Mouse (Mus musculus): Measurements from ENCODE around the gene Plb1. TPM values are rescaled to one million over a fixed set of nuclear protein-coding genes. Genes with fewer than 3 reads are reported as not detected.

The Plb1 gene
- 1 to 10 TPM in 1 of 2 experiments, under 1 TPM in 1; 0.84 to 1.1 TPM for total RNA-seq (2021)
- long read RNA-seq, partial matches to known transcripts = 0 of 1 reads
- long read RNA-seq, other reads (novel, unspliced or antisense) = 1 of 1 reads

DNA sequence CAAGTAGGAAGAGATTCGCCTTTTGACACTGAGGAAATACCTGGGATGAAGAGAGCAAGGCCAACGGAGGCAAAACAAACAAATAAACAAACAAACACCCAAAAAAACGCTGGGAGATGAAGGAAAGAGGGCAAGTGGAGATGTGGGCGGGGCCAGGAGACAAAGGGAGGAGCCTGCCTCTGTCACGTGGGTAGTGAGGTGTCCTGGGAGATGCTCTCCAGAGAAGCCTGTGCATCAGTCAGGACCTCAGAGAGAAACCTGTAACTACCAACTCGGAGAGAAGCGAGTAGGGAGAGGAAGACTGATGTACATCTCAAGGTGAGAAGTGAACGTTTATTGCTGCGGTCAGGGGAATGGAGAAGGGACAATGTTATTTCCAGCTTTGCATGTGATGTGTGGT is at the start of gene Plb1:
Gene Plb1 (plus strand): TSS at position 235 of the 400 bp plus-strand sequence.
- no peak for DNase-seq (ENCODE audit: low spot score in 2 of 2)

DNA sequence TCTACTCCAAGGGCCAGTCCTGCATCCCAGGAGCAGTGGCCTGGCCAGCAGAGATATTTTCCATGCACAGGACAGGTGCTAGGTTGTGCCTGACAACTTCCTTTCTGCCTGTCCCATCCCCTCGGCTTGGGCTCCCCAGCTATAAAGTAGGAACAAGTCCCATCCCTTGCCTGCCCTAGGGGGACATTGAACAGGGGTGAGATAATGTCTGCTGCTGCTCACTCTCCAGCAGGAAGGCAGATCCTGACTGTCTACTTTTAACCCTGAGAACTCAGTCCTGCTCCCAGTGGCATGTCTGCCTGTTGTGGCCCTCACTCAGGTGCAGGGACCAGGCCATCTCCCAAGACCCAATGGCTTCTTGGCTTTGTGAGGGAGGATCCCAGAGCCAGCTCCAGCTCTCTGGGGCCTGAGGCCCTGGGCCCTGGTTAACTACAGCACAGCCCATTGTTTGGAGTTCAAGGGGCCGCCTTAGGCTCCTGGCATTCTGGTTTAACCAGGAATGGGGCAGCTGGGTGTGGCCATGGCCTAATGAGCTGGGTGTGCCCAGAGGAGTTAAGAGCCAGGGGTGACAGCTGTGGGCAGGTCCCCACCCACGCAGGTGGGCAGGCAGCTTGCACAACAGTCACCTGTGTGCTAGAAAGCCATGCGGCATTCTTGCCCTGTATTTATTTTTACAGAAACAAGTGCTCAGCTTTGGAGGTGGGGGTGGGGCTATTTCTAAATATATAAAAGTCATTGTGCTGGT is 49.5 kb upstream of the Plb1 start:
- DNase-seq (ENCODE audit: low spot score in 2 of 2) = no peak

DNA sequence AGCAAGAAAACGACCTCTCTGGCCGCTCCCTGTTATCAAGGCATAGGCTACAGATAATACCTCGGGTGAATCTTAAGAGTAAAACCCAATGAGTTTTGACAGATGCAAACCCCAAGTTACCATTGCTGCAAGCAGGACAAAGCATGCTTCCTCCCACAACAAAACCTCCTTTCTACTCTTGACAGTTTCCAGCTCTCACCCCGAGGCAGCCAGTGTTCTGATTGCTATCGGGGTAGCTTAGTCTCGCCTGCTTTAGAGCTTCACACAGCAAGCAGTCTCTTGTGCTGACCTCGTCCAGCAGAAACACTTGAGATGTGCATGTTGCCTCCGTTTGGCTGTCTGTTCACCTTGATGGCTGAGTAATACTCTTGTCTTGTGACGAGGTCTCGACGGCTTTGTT is 44.8 kb upstream of the Plb1 start:
- DNase-seq (ENCODE audit: low spot score in 2 of 2) = no peak

DNA sequence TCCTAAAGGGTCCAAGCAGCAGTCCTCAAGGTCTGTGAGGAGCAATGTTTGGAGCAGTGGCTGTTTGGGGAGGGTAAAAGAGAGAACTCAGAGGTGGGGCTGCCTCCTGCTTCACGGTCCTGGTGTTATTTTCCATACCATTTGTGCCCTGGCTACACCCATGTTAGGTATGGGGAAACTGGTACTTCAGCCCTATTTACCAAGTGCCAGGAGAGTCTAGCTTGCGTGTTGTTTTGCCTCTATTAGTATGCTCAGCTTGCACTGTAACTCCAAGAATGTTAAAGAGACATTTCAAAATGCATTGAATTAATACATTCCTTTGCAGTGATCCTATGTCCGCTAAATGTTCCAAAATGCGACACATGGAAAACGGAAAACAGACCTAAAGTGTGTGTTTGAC is 41.2 kb upstream of the Plb1 start:
- DNase-seq (ENCODE audit: low spot score in 2 of 2) = no peak

DNA sequence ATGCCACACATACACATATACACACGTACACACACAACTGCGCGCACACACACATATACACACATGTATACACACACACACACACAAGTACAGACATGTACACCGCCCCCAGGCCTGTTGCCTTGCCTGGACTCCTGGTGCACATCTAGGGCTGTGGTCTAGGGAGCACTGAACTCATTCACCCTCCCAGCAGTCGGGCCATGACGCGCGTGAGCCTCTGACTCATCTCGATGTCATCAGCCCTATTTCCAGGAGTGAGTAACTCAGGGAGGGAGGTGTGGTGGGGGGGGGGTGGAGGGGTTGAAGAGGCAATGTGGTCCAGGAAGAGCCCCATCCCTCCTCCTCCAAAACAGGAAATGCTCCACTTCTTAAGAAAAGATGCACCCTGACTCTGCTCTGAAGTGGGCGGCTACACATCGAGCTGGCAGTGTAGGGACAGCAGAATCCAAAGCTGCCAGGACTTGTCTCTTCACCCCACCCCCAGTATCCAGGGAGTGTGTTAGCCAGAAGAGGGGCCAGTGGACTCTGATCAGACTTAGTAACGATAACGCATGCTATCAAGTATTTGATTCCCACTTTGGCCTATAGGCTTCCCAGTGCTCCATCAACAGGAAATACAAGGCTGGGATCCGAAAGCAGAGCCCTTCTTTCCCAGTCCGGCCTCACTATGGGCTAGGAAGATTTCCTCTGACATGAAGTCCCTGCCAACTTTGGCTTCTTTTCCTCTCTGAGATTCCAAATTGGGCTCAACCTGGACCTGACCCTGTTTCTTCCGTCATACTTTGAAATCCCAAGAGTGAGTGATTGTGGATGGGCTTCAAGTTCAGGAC is 40.3 kb upstream of the Plb1 start:
- DNase-seq (ENCODE audit: low spot score in 2 of 2) = no peak

DNA sequence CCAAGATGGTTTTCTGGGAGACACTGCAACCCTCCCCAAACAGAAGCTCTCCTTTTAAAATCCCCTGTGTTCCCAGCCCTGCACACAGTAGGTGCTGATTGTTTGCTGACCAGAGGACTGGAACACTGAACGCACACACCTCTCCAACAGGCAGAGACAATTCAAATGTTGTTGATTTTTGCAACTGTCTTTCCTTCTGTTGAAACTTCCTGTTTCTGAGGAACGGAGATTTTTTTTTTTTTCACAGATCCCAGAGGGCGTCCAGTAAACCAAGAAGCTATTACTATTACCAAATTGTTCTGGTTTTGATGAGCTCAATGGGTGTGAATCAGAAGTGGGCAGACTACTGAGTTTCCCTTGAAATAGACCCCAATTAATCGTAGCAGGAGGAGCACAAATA is 38.3 kb upstream of the Plb1 start:
- no peak for DNase-seq (ENCODE audit: low spot score in 2 of 2)

DNA sequence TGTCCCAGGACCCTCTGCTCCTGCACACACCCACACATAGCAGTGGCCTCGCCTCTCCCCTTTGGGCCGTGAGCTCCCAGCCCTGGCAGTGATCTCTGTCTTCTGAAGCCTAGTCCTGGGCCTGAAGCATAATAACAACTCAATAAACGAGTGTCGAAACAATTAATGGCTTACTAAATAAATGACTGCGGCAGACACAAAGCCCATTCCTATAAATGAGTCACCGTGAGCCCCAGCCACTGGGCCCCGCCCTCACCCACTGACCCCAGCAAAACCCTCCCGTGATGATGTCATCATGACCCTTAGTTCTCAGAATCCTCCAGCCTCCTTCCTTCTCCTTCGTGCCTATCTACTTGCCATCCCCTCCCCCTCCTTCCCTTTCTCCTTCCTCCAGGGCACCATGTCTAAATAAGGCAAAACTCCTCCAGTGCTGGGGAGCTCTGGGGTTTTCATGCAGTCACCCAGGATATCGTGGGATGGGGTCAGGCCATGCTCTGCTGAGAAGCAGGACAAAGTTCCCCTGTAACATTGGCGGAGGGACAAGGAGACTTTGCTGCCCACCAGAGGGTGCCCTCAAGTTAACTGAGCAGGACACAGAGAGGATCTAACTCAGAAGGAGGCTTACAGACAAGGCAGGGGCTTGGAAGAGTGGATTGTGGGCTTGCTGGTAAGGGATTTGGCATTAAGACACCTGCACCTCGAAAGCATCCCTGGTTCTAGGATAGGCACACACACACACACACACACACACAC is 36.5 kb upstream of the Plb1 start:
- DNase-seq (ENCODE audit: low spot score in 2 of 2) = no peak

- peak; percentile 82 to 97 for DNase-seq (ENCODE audit: low spot score in 2 of 2)
Measured at GRCm38 (mm10) chr5:32197698-32198097, 34.8 kb upstream of the Plb1 start.

GRCm38 (mm10) chr5:32199136-32199535 is 33.4 kb upstream of the Plb1 start:
- no peak for DNase-seq (ENCODE audit: low spot score in 2 of 2)

- DNase-seq (ENCODE audit: low spot score in 2 of 2) = peak in 1 of 2 experiments; percentile 35
Measured at GRCm38 (mm10) chr5:32199594-32199993, 32.9 kb upstream of the Plb1 start.

DNA sequence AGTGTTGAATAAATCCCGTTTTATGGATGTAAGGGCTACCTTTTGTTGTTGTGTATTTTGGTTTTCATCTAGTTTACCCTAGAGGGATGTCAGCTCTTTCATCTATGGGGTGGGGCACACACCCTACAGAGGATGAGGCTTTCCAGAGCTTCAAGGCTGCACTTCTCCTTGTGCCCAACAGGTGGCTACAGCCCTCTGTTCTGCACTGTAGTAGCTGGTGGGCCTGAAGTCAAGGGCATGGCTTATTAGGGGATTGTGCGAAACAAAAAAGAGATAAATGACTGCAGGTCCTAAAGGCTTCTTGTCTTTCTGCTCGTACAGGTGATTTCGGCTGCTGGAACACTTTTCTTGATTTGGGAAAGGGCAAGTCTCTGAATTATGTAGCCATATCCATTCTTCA is 27.9 kb upstream of the Plb1 start:
- no peak for DNase-seq (ENCODE audit: low spot score in 2 of 2)

DNA sequence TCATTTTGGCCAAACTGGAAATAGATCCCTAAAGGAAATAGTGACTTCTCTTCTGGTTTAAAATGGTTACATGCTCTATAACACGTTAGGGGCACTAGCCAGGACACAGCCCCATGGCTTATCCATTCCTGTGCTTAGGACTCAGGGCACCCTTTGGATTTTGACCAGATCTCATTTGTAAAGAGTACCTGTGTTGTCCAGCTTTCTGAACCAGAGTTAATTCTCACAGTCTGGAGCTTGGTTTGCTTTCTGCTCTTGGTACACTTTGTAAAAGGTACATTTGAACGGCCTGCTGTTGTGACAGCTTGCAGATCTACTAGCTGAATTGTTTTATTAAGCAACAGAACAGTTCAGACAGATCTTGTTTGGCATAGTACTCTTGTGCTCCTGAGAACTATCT is 25.8 kb upstream of the Plb1 start:
- peak; percentile 20 to 84 for DNase-seq (ENCODE audit: low spot score in 2 of 2)

DNA sequence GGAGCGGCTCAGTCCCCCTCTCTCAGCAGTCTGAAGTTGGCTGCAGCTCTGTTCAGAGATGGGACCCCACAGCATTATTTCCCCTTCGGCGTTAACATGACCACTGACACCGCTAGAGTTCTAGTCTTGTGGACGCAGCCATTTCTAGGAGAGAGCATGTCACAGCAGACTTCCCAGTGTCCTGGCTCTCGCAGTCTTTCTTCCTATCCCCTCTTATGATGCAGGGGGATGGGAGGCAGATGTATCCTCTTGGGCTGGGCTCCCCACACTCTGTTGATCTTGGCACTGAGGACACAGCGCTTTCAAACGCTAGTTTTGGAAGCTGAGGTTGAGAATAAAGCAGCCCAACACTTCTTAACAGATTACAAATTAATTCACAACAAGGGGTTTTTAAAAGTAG is 24.0 kb upstream of the Plb1 start:
- peak in 1 of 2 experiments; percentile 9 for DNase-seq (ENCODE audit: low spot score in 2 of 2)

- no peak for DNase-seq (ENCODE audit: low spot score in 2 of 2)
Measured at GRCm38 (mm10) chr5:32211011-32211410, 21.5 kb upstream of the Plb1 start.

DNA sequence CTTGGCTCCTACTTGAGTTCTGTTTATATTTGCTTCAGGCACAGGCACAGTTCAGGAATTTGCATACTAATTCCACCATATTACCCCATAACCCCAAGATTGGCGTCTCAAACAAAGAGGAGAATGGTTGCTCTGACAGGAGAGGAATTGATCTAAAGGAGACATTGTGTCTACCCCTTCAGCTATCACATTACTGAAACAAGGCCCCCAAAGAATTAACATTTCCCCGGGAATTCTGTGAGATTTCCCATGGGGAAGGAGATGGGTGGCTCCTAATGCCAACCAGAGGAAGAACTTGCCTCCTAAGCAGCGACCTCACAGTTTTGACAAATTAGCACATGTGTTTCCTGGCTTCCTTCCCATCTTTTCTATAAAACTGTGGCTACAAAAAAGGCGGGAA is 18.8 kb upstream of the Plb1 start:
- DNase-seq (ENCODE audit: low spot score in 2 of 2) = no peak

- peak in 1 of 2 experiments; percentile 20 for DNase-seq (ENCODE audit: low spot score in 2 of 2)
Measured at GRCm38 (mm10) chr5:32215510-32215909, 17.0 kb upstream of the Plb1 start.

DNA sequence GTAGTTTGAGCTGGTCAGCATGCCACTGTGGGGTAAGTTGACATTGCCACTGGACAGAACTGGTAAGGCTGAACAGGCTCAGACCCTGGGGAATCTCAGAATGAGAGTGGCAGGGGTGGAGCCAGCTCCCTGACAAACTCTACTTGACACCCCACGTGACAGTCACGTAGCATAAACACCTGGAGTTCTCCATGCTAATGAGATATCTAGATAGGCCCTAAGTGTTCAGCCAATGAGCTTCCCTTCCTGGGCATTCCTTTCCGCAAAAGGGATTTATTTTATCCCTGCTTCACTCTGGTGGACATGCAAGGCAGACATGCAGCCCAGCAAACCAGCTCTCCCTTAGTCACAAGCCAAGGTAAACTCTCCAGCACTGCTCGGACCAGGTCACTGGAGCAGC is 16.0 kb upstream of the Plb1 start:
- no peak for DNase-seq (ENCODE audit: low spot score in 2 of 2)

GRCm38 (mm10) chr5:32217477-32217876 is 15.0 kb upstream of the Plb1 start:
- DNase-seq (ENCODE audit: low spot score in 2 of 2) = no peak

GRCm38 (mm10) chr5:32230372-32230771 is 2.1 kb upstream of the Plb1 start:
- DNase-seq (ENCODE audit: low spot score in 2 of 2) = no peak

DNA sequence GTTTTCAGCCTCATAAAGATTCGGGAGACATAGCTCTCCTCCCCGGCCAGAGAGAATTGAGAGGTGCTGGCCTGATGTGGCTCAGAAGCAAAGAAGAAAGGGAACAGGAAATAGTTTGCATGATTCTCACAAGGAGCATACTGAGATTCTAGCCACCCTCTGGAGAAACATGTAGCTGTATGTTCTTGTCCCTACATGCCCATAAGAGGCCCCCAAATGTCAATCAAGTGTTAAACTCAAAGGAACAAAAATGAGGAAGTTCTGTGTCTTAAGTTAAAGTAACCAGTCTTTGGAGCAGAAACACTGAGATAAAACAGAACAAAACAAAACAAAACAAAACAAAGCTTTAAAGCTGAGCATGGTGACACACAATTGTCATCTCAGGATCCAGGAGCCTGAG is 6.8 kb downstream of the Plb1 start:
- no peak for DNase-seq (ENCODE audit: low spot score in 2 of 2)

- no peak for DNase-seq (ENCODE audit: low spot score in 2 of 2)
Measured at GRCm38 (mm10) chr5:32240741-32241140, 8.2 kb downstream of the Plb1 start.

Data from layer of hippocampus, adult 18-20 months (tissue).